Mouse (Mus musculus) liver, embryonic 14.5 days (tissue): Measurements from ENCODE around the gene Lrig3. TPM values are rescaled to one million over a fixed set of nuclear protein-coding genes. Genes with fewer than 3 reads are reported as not detected.

Experiments
- ATAC-seq: fragments of 200-750 bp; cut with Nextera tagmentation; 2 replicates; pipeline ENCODE4 v1.8.0; 2017; ENCODE audit warnings: moderate number of reproducible peaks, mild to moderate bottlenecking, moderate library complexity; ENCODE audit not compliant: insufficient read depth
- DNase-seq, 3 experiments: peaks; one replicate each; pipeline ENCODE4 v3.0.0-alpha.2; 2012 to 2013; ENCODE audit warnings: low read depth in 3 of 3, low spot score in 3 of 3
- H3K27ac ChIP-seq: fragments of 300-500 bp; sonication (generic); 2 replicates; pipeline ENCODE4 v1.5.1; 2014; ENCODE audit warnings: moderate library complexity, mild to moderate bottlenecking, control low read depth, inconsistent platforms
- H3K27me3 ChIP-seq: fragments of 300-500 bp; sonication (generic); 2 replicates; pipeline ENCODE4 v1.6.1; 2014; ENCODE audit warnings: mild to moderate bottlenecking, low read length, moderate library complexity; ENCODE audit not compliant: control insufficient read depth, insufficient read depth
- H3K36me3 ChIP-seq: fragments of 300-500 bp; sonication (generic); replicated peaks from 2 replicates; pipeline ENCODE4 v1.6.1; 2014; ENCODE audit warnings: low read depth; ENCODE audit not compliant: control insufficient read depth, insufficient read depth
- H3K4me1 ChIP-seq, 2 experiments: fragments of 200-500 bp in 1 of 2; fragments of 300-500 bp in 1 of 2; sonication (generic) in 1 of 2; replicated peaks; 2 replicates each; pipeline ENCODE4 v1.6.1; 2012 to 2014; ENCODE audit warnings: antibody characterized with exemption in 1 of 2, inconsistent platforms in 1 of 2, low read length in 1 of 2; ENCODE audit not compliant: control insufficient read depth in 2 of 2, insufficient read depth in 2 of 2
- H3K4me2 ChIP-seq: fragments of 300-500 bp; sonication (generic); 2 replicates; pipeline ENCODE4 v1.6.1; 2014; ENCODE audit warnings: low read depth, mild to moderate bottlenecking, control low read depth, moderate library complexity
- H3K4me3 ChIP-seq, 2 experiments: fragments of 200-500 bp in 1 of 2; fragments of 300-500 bp in 1 of 2; sonication (generic) in 1 of 2; 2 replicates each; pipeline ENCODE4 v1.5.1; 2012 to 2014; ENCODE audit warnings: low read depth in 2 of 2, low read length in 2 of 2, mild to moderate bottlenecking in 2 of 2, control low read depth in 1 of 2, inconsistent platforms in 1 of 2, moderate library complexity in 1 of 2; ENCODE audit not compliant: insufficient read depth in 1 of 2
- H3K9ac ChIP-seq: fragments of 300-500 bp; sonication (generic); replicated peaks from 2 replicates; pipeline ENCODE4 v1.6.1; 2014; ENCODE audit warnings: mild to moderate bottlenecking, control low read depth, moderate library complexity
- H3K9me3 ChIP-seq: fragments of 300-500 bp; sonication (generic); 2 replicates; pipeline ENCODE4 v1.6.1; 2016; ENCODE audit warnings: low read length, mixed read lengths; ENCODE audit not compliant: control insufficient read depth
- CTCF ChIP-seq: IDR thresholded peaks from 2 replicates; pipeline ENCODE4 v1.5.1; 2016; ENCODE audit warnings: antibody characterized with exemption, low read depth, control low read depth
- EP300 ChIP-seq: IDR thresholded peaks from 2 replicates; pipeline ENCODE4 v1.6.1; 2016; ENCODE audit warnings: antibody characterized with exemption, low read depth
- WGBS: fragments of 180-500 bp; shearing (Covaris S2); extraction: QIAGEN DNeasy Blood & Tissue Kit; methylation state at CpG from one replicate; pipeline ENCODE4 v1.1.7; 2014; ENCODE audit not compliant: insufficient replicate concordance; 5-methylcytosine and 5-hydroxymethylcytosine counted together
- polyA plus RNA-seq, 2 experiments: library from polyadenylated mRNA; depleted of rRNA in 1 of 2; stranded (reverse) in 1 of 2; unstranded in 1 of 2; fragments of >200 nt; fragmentation: Nextera tagmentation in 1 of 2; extraction: Ambion mirVana in 1 of 2; gene quantifications; 2 replicates each; pipeline versions ENCODE4 v1.2.1 to v1.2.3; 2012 to 2014

Lrig3 gene
- polyA plus RNA-seq, 2 experiments: 0.71 to 1.1 TPM

- TF ChIP-seq EP300: no peak
- no peak for TF ChIP-seq CTCF
- H3K4me1 ChIP-seq: 0 out of 4 replicates have a peak, but pooled peaks cover 0 to 2% of the 10 kb centered on the region in 2 experiments
- H3K36me3 ChIP-seq: no peaks in the 10 kb centered on the region
- ATAC-seq: no peak
- H3K9ac ChIP-seq: no peak overlapping the region
- H3K9me3 ChIP-seq: no peaks in the 10 kb centered on the region
- H3K27me3 ChIP-seq: no peaks in the 10 kb centered on the region
- H3K27ac ChIP-seq: no peak overlapping the region
- DNase-seq: no peak
- no peak overlapping the region for H3K4me3 ChIP-seq
- no peak overlapping the region for H3K4me2 ChIP-seq
- WGBS: 61% methylated on average over 3 of the region's 3 CpGs
Measured at GRCm38 (mm10) chr10:125929961-125930360, 36.0 kb upstream of the Lrig3 start.

- Histone ChIP-seq H3K4me2 (no peak overlapping the region), H3K4me1 (peaks cover 0 to 2% of the 10 kb centered on the region in 2 experiments; a peak in 1 of 4 replicates), H3K27me3 (no peaks in the 10 kb centered on the region), H3K9ac (no peak overlapping the region), H3K27ac (no peak overlapping the region), H3K36me3 (no peaks in the 10 kb centered on the region), H3K9me3 (no peaks in the 10 kb centered on the region), H3K4me3 (no peak overlapping the region)
- no peak for ATAC-seq
- WGBS: 51% methylated on average over 6 of the region's 6 CpGs
- DNase-seq: no peak
- TF ChIP-seq CTCF: no peak
- no peak for TF ChIP-seq EP300
Measured at GRCm38 (mm10) chr10:125933388-125933787, 32.6 kb upstream of the Lrig3 start.

GRCm38 (mm10) chr10:125934095-125934494, 31.9 kb upstream of the Lrig3 start:
- no peak overlapping the region for H3K4me2 ChIP-seq
- no peak overlapping the region for H3K27ac ChIP-seq
- peaks cover 0 to 2% of the 10 kb centered on the region in 2 experiments; a peak in 1 of 4 replicates for H3K4me1 ChIP-seq
- no peaks in the 10 kb centered on the region for H3K27me3 ChIP-seq
- H3K36me3 ChIP-seq: no peaks in the 10 kb centered on the region
- no peaks in the 10 kb centered on the region for H3K9me3 ChIP-seq
- H3K9ac ChIP-seq: no peak overlapping the region
- no peak for TF ChIP-seq EP300
- TF ChIP-seq CTCF: no peak
- DNase-seq: no peak
- H3K4me3 ChIP-seq: no peak overlapping the region
- WGBS: 70% methylated on average over 3 of the region's 3 CpGs
- no peak for ATAC-seq

GRCm38 (mm10) chr10:125937517-125938497, 28.2 kb upstream of the Lrig3 start:
- Histone ChIP-seq H3K4me2 (no peak overlapping the region), H3K9me3 (no peaks in the 10 kb centered on the region), H3K4me1 (peaks cover 0 to 2% of the 10 kb centered on the region in 2 experiments; a peak in 1 of 4 replicates), H3K36me3 (no peaks in the 10 kb centered on the region), H3K4me3 (no peak overlapping the region), H3K27ac (no peak overlapping the region), H3K27me3 (no peaks in the 10 kb centered on the region), H3K9ac (no peak overlapping the region)
- no peak for TF ChIP-seq CTCF
- TF ChIP-seq EP300: no peak
- ATAC-seq: no peak
- WGBS: 34% methylated on average over 11 of the region's 11 CpGs
- no peak for DNase-seq
